Mouse (Mus musculus) megakaryocyte, embryonic 14.5 days (primary cell): ENCODE measurements at regions not wholly inside any gene's neighbourhood (a gene's known extent, or its start where the extent isn't known, plus 50 kb on each side); places are given as distances from the start of the nearest gene placed in this dataset.

Experiments
- FLI1 ChIP-seq: IDR thresholded peaks from 2 replicates; pipeline ENCODE4 v1.6.1; 2012; ENCODE audit warnings: low read length, inconsistent platforms, mixed read lengths
- GATA1 ChIP-seq: IDR thresholded peaks from 3 replicates; pipeline ENCODE4 v1.6.1; 2012; ENCODE audit warnings: mixed read lengths, low read length, inconsistent platforms, borderline replicate concordance

- TF ChIP-seq GATA1 (no peak), FLI1 (no peak)
Observed at GRCm38 (mm10) chr12:70695162-70695561, 130.2 kb upstream of the Frmd6 start.
